In the genomic region with DNA sequence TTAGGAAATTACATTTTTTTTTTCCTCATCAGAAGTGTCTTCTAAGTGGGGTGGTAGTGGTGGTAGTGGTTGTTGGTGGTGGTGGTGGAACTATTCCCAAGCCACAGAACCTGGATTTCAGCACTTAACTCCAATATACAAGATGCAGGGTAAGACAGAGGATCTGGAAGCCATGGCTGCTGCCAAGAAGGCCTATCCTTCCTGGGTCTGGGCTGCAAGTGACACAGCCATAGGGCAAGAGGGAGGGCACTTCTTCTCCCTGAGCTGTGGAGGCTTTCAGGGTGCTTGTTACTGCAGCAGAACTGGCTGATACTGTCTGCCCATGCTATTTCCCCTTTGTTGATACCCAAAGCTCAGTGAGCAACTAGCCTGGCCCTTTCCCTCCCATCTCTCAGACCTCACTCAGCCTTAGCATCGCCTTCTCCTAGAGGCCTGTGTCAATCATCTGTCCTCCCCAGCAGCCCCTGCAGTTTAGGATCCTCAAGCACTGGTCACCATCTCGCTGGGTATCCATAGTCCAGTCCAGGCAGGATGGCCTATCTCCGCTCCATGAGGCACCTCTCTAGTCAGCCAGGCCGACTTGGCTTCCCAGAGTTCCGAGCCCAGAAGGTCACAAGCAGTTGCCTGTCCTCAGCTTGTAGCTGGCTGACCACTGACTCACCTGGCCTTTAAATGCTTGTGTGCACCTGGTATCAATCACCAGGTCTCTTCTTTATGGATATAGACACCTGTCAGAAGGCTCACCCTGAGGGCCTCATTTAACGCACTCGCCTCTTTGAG, we compare ENCODE assay signal across 16 mouse cellular contexts. TPM values are rescaled to one million over a fixed set of nuclear protein-coding genes. Genes with fewer than 3 reads are reported as not detected.
DNase-seq lines count a peak whose midpoint lies in the region; ATAC-seq lines count a peak whose summit lies in the region.
"Had no signal": no experiment of that assay in that cellular context is flagged by ENCODE, and none has a peak within 500 bp of the region (broad histone marks: within the 10 kb centered on the region; RNA-seq: fewer than 3 reads in every experiment).

No protein-coding gene starts in this region.

- WGBS in forebrain, embryonic 10.5 days: 98% methylated on average over 7 of the region's 7 CpGs
- 91% methylated on average over 7 of the region's 7 CpGs for WGBS in forebrain, embryonic 13.5 days
- 90% methylated on average over 7 of the region's 7 CpGs for WGBS in neural tube, embryonic 11.5 days

- no peak overlapping the region for H3K4me3 ChIP-seq in forebrain, embryonic 10.5 days
- H3K4me3 ChIP-seq in forebrain, embryonic 13.5 days: no peak overlapping the region
- no peak overlapping the region for H3K4me3 ChIP-seq in neural tube, embryonic 11.5 days (ENCODE audit: low read depth, low read length)
- H3K4me3 ChIP-seq: embryonic facial prominence, embryonic 12.5 days; liver, embryonic 15.5 days; neural tube, embryonic 12.5 days had no signal

- peaks cover 19% of the 10 kb centered on the region for H3K4me1 ChIP-seq in forebrain, embryonic 10.5 days
- H3K4me1 ChIP-seq in forebrain, embryonic 13.5 days: no peaks in the 10 kb centered on the region
- 0 out of 2 replicates have a peak, but pooled peaks cover 8% of the 10 kb centered on the region for H3K4me1 ChIP-seq in neural tube, embryonic 11.5 days (ENCODE audit: control insufficient read depth, insufficient read depth, low read length)
- H3K4me1 ChIP-seq: liver, embryonic 15.5 days had no signal

- peaks cover 2% of the 10 kb centered on the region for H3K27me3 ChIP-seq in forebrain, embryonic 10.5 days (ENCODE audit: poor library complexity, severe bottlenecking)
- no peaks in the 10 kb centered on the region for H3K27me3 ChIP-seq in forebrain, embryonic 13.5 days
- no peaks in the 10 kb centered on the region for H3K27me3 ChIP-seq in neural tube, embryonic 11.5 days (ENCODE audit: control insufficient read depth, insufficient read depth, low read length)
- H3K27me3 ChIP-seq: embryonic facial prominence, embryonic 12.5 days; liver, embryonic 15.5 days; neural tube, embryonic 12.5 days had no signal

- no peak overlapping the region for H3K27ac ChIP-seq in forebrain, embryonic 10.5 days
- no peak overlapping the region for H3K27ac ChIP-seq in forebrain, embryonic 13.5 days
- no peak overlapping the region for H3K27ac ChIP-seq in neural tube, embryonic 11.5 days (ENCODE audit: low read depth, low read length)
- H3K27ac ChIP-seq: embryonic facial prominence, embryonic 12.5 days; kidney, postnatal 0 days; liver, embryonic 15.5 days; neural tube, embryonic 12.5 days had no signal

- H3K36me3 ChIP-seq in forebrain, embryonic 10.5 days (replicated peaks): no peaks in the 10 kb centered on the region
- H3K36me3 ChIP-seq in forebrain, embryonic 13.5 days (ENCODE audit: poor library complexity, severe bottlenecking): no peaks in the 10 kb centered on the region
- no peaks in the 10 kb centered on the region for H3K36me3 ChIP-seq in neural tube, embryonic 11.5 days (ENCODE audit: control insufficient read depth, insufficient read depth, low read length)
- H3K36me3 ChIP-seq: embryonic facial prominence, embryonic 12.5 days; liver, embryonic 15.5 days; neural tube, embryonic 12.5 days had no signal

- no peak for ATAC-seq in forebrain, embryonic 13.5 days
- no peak for ATAC-seq in neural tube, embryonic 11.5 days (ENCODE audit: insufficient read depth, low FRiP score, low TSS enrichment)
- no peak for ATAC-seq in megakaryocyte, adult 5-6 weeks (ENCODE audit: poor library complexity, severe bottlenecking)
- ATAC-seq: inflammation-experienced regulatory T-cells, adult 6 months had no signal

- H3K4me2 ChIP-seq in forebrain, embryonic 13.5 days: no peak overlapping the region
- H3K4me2 ChIP-seq in neural tube, embryonic 11.5 days (ENCODE audit: low read depth): no peak overlapping the region
- H3K4me2 ChIP-seq: embryonic facial prominence, embryonic 12.5 days; liver, embryonic 15.5 days; neural tube, embryonic 12.5 days had no signal

- no peaks in the 10 kb centered on the region for H3K9me3 ChIP-seq in forebrain, embryonic 10.5 days
- no peaks in the 10 kb centered on the region for H3K9me3 ChIP-seq in forebrain, embryonic 13.5 days (replicated peaks)
- H3K9me3 ChIP-seq in neural tube, embryonic 11.5 days (ENCODE audit: control insufficient read depth, low read length): no peaks in the 10 kb centered on the region
- H3K9me3 ChIP-seq: embryonic facial prominence, embryonic 12.5 days; liver, embryonic 15.5 days; neural tube, embryonic 12.5 days had no signal

- no peak overlapping the region for H3K9ac ChIP-seq in forebrain, embryonic 13.5 days
- no peak overlapping the region for H3K9ac ChIP-seq in neural tube, embryonic 11.5 days (ENCODE audit: low read length)
- H3K9ac ChIP-seq: embryonic facial prominence, embryonic 12.5 days; liver, embryonic 15.5 days; neural tube, embryonic 12.5 days had no signal

- DNase-seq in forebrain, embryonic 10.5 days (ENCODE audit: extremely low spot score, low spot score): peak; percentile 10
- peak; percentile 2 to 8 for DNase-seq in layer of hippocampus, postnatal 10 days (ENCODE audit: low spot score in 2 of 2)
- DNase-seq in layer of hippocampus, adult 9-10 months (ENCODE audit: low spot score): no peak
- DNase-seq in testis, postnatal 10 days (ENCODE audit: low spot score): peak; percentile 22
- DNase-seq in testis, postnatal 14 days (ENCODE audit: low spot score): no peak
- DNase-seq in neural tube, embryonic 11.5 days (ENCODE audit: low spot score): peak; percentile 4
- DNase-seq: heart, postnatal 4 days; lung, postnatal 36 days; midbrain, embryonic 14.5 days had no signal

RNA-seq across cellular contexts. Expression of a gene that starts 7.5 kb away (rescaled TPM):
- 4.2 and 4.9 TPM in 2 replicates for polyA plus RNA-seq in forebrain, embryonic 10.5 days (2016; fragmentation: Nextera tagmentation; extraction: Ambion mirVana)
- 27.0 and 29.9 TPM in 2 replicates for polyA plus RNA-seq in forebrain, embryonic 13.5 days (2015; fragmentation: Nextera tagmentation; extraction: Ambion mirVana)
- 100 to 1,000 TPM; 113 to 115 TPM for total RNA-seq in layer of hippocampus, postnatal 10 days (2021)
- polyA plus RNA-seq in neural tube, embryonic 11.5 days (2014; fragmentation: Nextera tagmentation; extraction: Ambion mirVana): 11.4 and 14.7 TPM in 2 replicates
- total RNA-seq in megakaryocyte, adult 5-6 weeks (2015): 1.5 TPM in 1 of 2 replicates, not detected in the other
- not detected in 2 replicates for total RNA-seq in megakaryocyte, adult 5-6 weeks (2017)

RNA-seq across cellular contexts. Expression of a gene that starts 48.0 kb away (rescaled TPM):
- 18.4 and 19.9 TPM in 2 replicates for polyA plus RNA-seq in forebrain, embryonic 10.5 days (2016; fragmentation: Nextera tagmentation; extraction: Ambion mirVana)
- 15.5 and 16.8 TPM in 2 replicates for polyA plus RNA-seq in forebrain, embryonic 13.5 days (2015; fragmentation: Nextera tagmentation; extraction: Ambion mirVana)
- 10 to 100 TPM; 19.0 to 23.8 TPM for total RNA-seq in layer of hippocampus, postnatal 10 days (2021)
- 11.6 and 11.7 TPM in 2 replicates for polyA plus RNA-seq in neural tube, embryonic 11.5 days (2014; fragmentation: Nextera tagmentation; extraction: Ambion mirVana)
- 8.1 and 20.8 TPM in 2 replicates for total RNA-seq in megakaryocyte, adult 5-6 weeks (2015)
- total RNA-seq in megakaryocyte, adult 5-6 weeks (2017): 11.4 and 14.1 TPM in 2 replicates

Comparison
In these comparisons a context has a peak if more than half of its experiments do, and no peak if none do; other contexts are left out.
1. DNase-seq: peak in forebrain, embryonic 10.5 days (single experiment), layer of hippocampus, postnatal 10 days (2 of 2), testis, postnatal 10 days (single experiment) and neural tube, embryonic 11.5 days (single experiment); none in layer of hippocampus, adult 9-10 months (single experiment) and testis, postnatal 14 days (single experiment).